Mouse (Mus musculus): ENCODE data around the gene Htr2b.
A peak's percentile ranks its signal among the peaks of the same experiment; 100 is the strongest.

The Htr2b gene

GRCm38 (mm10) chr1:86094413-86094812, 17.4 kb downstream of the Htr2b start:
- DNase-seq (ENCODE audit: low spot score in 2 of 2), result no peak

- DNase-seq (ENCODE audit: low spot score in 2 of 2), result no peak
These were observed 35.2 kb downstream of the Htr2b start for GRCm38 (mm10) chr1:86076565-86076964.

- peak; percentile 91 to 93 for DNase-seq (ENCODE audit: low spot score in 2 of 2)
These were observed 47.3 kb downstream of the Htr2b start, which contains the start of gene Psmd1 for GRCm38 (mm10) chr1:86064271-86064991. Gene Psmd1 (plus strand): TSS chr1:86064387.

- no peak for DNase-seq (ENCODE audit: low spot score in 2 of 2)
These were observed 49.2 kb downstream of the Htr2b start for GRCm38 (mm10) chr1:86062523-86062922.

GRCm38 (mm10) chr1:86058856-86059769, 52.7 kb downstream of the Htr2b start:
- peak; percentile 91 to 95 for DNase-seq (ENCODE audit: low spot score in 2 of 2)

GRCm38 (mm10) chr1:86056284-86056683, 55.5 kb downstream of the Htr2b start:
- no peak for DNase-seq (ENCODE audit: low spot score in 2 of 2)

GRCm38 (mm10) chr1:86054943-86055342, 56.8 kb downstream of the Htr2b start:
- no peak for DNase-seq (ENCODE audit: low spot score in 2 of 2)

- DNase-seq (ENCODE audit: low spot score in 2 of 2), result peak; percentile 55 to 82
These were observed 58.4 kb downstream of the Htr2b start for GRCm38 (mm10) chr1:86053198-86053921.

All from frontal cortex, postnatal 36 days (tissue).